Mouse (Mus musculus) intestine, embryonic 15.5 days (tissue): ENCODE results near the gene Hcrtr1. TPM values are rescaled to one million over a fixed set of nuclear protein-coding genes. Genes with fewer than 3 reads are reported as not detected.

ENCODE experiments used
- ATAC-seq: fragments of 200-750 bp; cut with Nextera tagmentation; 2 replicates; pipeline ENCODE4 v1.8.0; 2017; ENCODE audit warnings: moderate TSS enrichment, moderate library complexity
- H3K27ac ChIP-seq: fragments of 300-500 bp; sonication (generic); 2 replicates; pipeline ENCODE4 v1.5.1; 2015; ENCODE audit warnings: mild to moderate bottlenecking, inconsistent platforms
- H3K27me3 ChIP-seq: fragments of 300-500 bp; sonication (generic); replicated peaks from 2 replicates; pipeline ENCODE4 v1.6.1; 2015; ENCODE audit warnings: inconsistent platforms
- H3K36me3 ChIP-seq: fragments of 300-500 bp; sonication (generic); 2 replicates; pipeline ENCODE4 v1.6.1; 2015; ENCODE audit warnings: inconsistent platforms
- H3K4me1 ChIP-seq: fragments of 300-500 bp; sonication (generic); replicated peaks from 2 replicates; pipeline ENCODE4 v1.6.1; 2015; ENCODE audit warnings: inconsistent platforms
- H3K4me2 ChIP-seq: fragments of 300-500 bp; sonication (generic); replicated peaks from 2 replicates; pipeline ENCODE4 v1.6.1; 2015; ENCODE audit warnings: mild to moderate bottlenecking, inconsistent platforms
- H3K4me3 ChIP-seq: fragments of 300-500 bp; sonication (generic); replicated peaks from 2 replicates; pipeline ENCODE4 v1.5.1; 2015; ENCODE audit warnings: inconsistent platforms
- H3K9ac ChIP-seq: fragments of 300-500 bp; sonication (generic); 2 replicates; pipeline ENCODE4 v1.6.1; 2015; ENCODE audit warnings: inconsistent platforms
- H3K9me3 ChIP-seq: fragments of 300-500 bp; sonication (generic); 2 replicates; pipeline ENCODE4 v1.6.1; 2016; ENCODE audit warnings: inconsistent platforms
- WGBS: fragments of 180-500 bp; shearing (Covaris S2); methylation state at CpG from one replicate; pipeline ENCODE4 v1.1.7; 2015; 5-methylcytosine and 5-hydroxymethylcytosine counted together
- polyA plus RNA-seq: library from polyadenylated mRNA; unstranded; fragments of >200 nt; fragmentation: Nextera tagmentation; extraction: Ambion mirVana; gene quantifications from 2 replicates; pipeline ENCODE4 v1.2.1, GENCODE M21; 2015

Gene Hcrtr1
- polyA plus RNA-seq, 1 experiment from 2014 or later, result 0.24 TPM

GRCm38 (mm10) chr4:130130641-130131350 lies 8.4 kb downstream of the Hcrtr1 start:
- Histone ChIP-seq H3K4me1 (peaks cover 61% of the 10 kb centered on the region), H3K4me3 (no peak overlapping the region), H3K27me3 (no peaks in the 10 kb centered on the region), H3K4me2 (peak overlapping the region; percentile 34), H3K36me3 (peaks cover 11% of the 10 kb centered on the region), H3K9ac (no peak overlapping the region), H3K9me3 (no peaks in the 10 kb centered on the region), H3K27ac (peak overlapping the region; percentile 84)
- ATAC-seq, result peak; percentile 88
- 51% methylated on average over 13 of the region's 13 CpGs for WGBS

GRCm38 (mm10) chr4:130130082-130130481 lies 9.1 kb downstream of the Hcrtr1 start:
- WGBS, result 78% methylated on average over 10 of the region's 10 CpGs
- peaks cover 54% of the 10 kb centered on the region for H3K4me1 ChIP-seq
- ATAC-seq, result no peak
- no peak overlapping the region for H3K4me2 ChIP-seq
- no peak overlapping the region for H3K9ac ChIP-seq
- H3K9me3 ChIP-seq, result no peaks in the 10 kb centered on the region
- H3K27me3 ChIP-seq, result no peaks in the 10 kb centered on the region
- H3K27ac ChIP-seq, result peak overlapping the region; percentile 84; the same call in 1 of the 2 replicates
- no peak overlapping the region for H3K4me3 ChIP-seq
- H3K36me3 ChIP-seq, result peaks cover 18% of the 10 kb centered on the region

- Histone ChIP-seq H3K4me2 (no peak overlapping the region), H3K9me3 (no peaks in the 10 kb centered on the region), H3K4me1 (peaks cover 45% of the 10 kb centered on the region), H3K27me3 (no peaks in the 10 kb centered on the region), H3K36me3 (peaks cover 26% of the 10 kb centered on the region), H3K27ac (no peak overlapping the region), H3K9ac (no peak overlapping the region), H3K4me3 (no peak overlapping the region)
- 76% methylated on average over 5 of the region's 5 CpGs for WGBS
- ATAC-seq, result no peak
Observed at GRCm38 (mm10) chr4:130128907-130129306, 10.3 kb downstream of the Hcrtr1 start.

- WGBS, result 84% methylated on average over 5 of the region's 5 CpGs
- no peak for ATAC-seq
Observed at GRCm38 (mm10) chr4:130125935-130126334, 13.2 kb downstream of the Hcrtr1 start.

GRCm38 (mm10) chr4:130125164-130125563 lies 14.0 kb downstream of the Hcrtr1 start:
- WGBS, result 89% methylated on average over 6 of the region's 6 CpGs
- Histone ChIP-seq H3K4me1 (peaks cover 15% of the 10 kb centered on the region), H3K4me2 (no peak overlapping the region), H3K27ac (no peak overlapping the region), H3K27me3 (no peaks in the 10 kb centered on the region), H3K4me3 (no peak overlapping the region), H3K36me3 (peaks cover 44% of the 10 kb centered on the region), H3K9me3 (no peaks in the 10 kb centered on the region), H3K9ac (no peak overlapping the region)
- no peak for ATAC-seq

More at GRCm38 (mm10) chr4:130125935-130126334, 13.2 kb downstream of the Hcrtr1 start:
- no peaks in the 10 kb centered on the region for H3K27me3 ChIP-seq
- H3K27ac ChIP-seq, result no peak overlapping the region
- no peak overlapping the region for H3K9ac ChIP-seq
- peaks cover 44% of the 10 kb centered on the region for H3K36me3 ChIP-seq
- H3K4me1 ChIP-seq, result peaks cover 22% of the 10 kb centered on the region
- no peak overlapping the region for H3K4me2 ChIP-seq
- H3K4me3 ChIP-seq, result no peak overlapping the region
- no peaks in the 10 kb centered on the region for H3K9me3 ChIP-seq

- no peak for ATAC-seq
- no peak overlapping the region for H3K4me3 ChIP-seq
- no peak overlapping the region for H3K4me2 ChIP-seq
- H3K36me3 ChIP-seq, result peaks cover 44% of the 10 kb centered on the region
- peaks cover 6% of the 10 kb centered on the region; the same call in 1 of the 2 replicates for H3K4me1 ChIP-seq
- H3K27ac ChIP-seq, result no peak overlapping the region
- no peaks in the 10 kb centered on the region for H3K27me3 ChIP-seq
- H3K9ac ChIP-seq, result no peak overlapping the region
- H3K9me3 ChIP-seq, result no peaks in the 10 kb centered on the region
- WGBS, result 89% methylated on average over 4 of the region's 4 CpGs
Observed at GRCm38 (mm10) chr4:130124110-130124509, 15.0 kb downstream of the Hcrtr1 start.

- Histone ChIP-seq H3K27ac (no peak overlapping the region), H3K4me3 (no peak overlapping the region), H3K27me3 (no peaks in the 10 kb centered on the region), H3K9me3 (no peaks in the 10 kb centered on the region), H3K4me1 (no peaks in the 10 kb centered on the region), H3K36me3 (peaks cover 44% of the 10 kb centered on the region), H3K4me2 (no peak overlapping the region), H3K9ac (no peak overlapping the region)
- 93% methylated on average over 5 of the region's 5 CpGs for WGBS
- ATAC-seq, result no peak
Observed at GRCm38 (mm10) chr4:130123020-130123419, 16.1 kb downstream of the Hcrtr1 start.

GRCm38 (mm10) chr4:130121560-130121959 lies 17.6 kb downstream of the Hcrtr1 start:
- WGBS, result 74% methylated on average over 8 of the region's 8 CpGs
- Histone ChIP-seq H3K36me3 (peaks cover 37% of the 10 kb centered on the region; the same call in 1 of the 2 replicates), H3K9me3 (no peaks in the 10 kb centered on the region), H3K4me2 (no peak overlapping the region), H3K27ac (no peak overlapping the region), H3K4me3 (no peak overlapping the region), H3K9ac (no peak overlapping the region), H3K4me1 (no peaks in the 10 kb centered on the region), H3K27me3 (no peaks in the 10 kb centered on the region)
- no peak for ATAC-seq

- Histone ChIP-seq H3K9ac (no peak overlapping the region), H3K4me1 (no peaks in the 10 kb centered on the region), H3K4me2 (no peak overlapping the region), H3K27ac (no peak overlapping the region), H3K9me3 (no peaks in the 10 kb centered on the region), H3K27me3 (no peaks in the 10 kb centered on the region), H3K36me3 (peaks cover 33% of the 10 kb centered on the region; the same call in 1 of the 2 replicates), H3K4me3 (no peak overlapping the region)
- 81% methylated on average over 4 of the region's 4 CpGs for WGBS
- ATAC-seq, result no peak
Observed at GRCm38 (mm10) chr4:130120752-130121151, 18.4 kb downstream of the Hcrtr1 start.

- Histone ChIP-seq H3K4me2 (no peak overlapping the region), H3K9ac (no peak overlapping the region), H3K27me3 (no peaks in the 10 kb centered on the region), H3K4me1 (peaks cover 15% of the 10 kb centered on the region), H3K36me3 (no peaks in the 10 kb centered on the region), H3K9me3 (no peaks in the 10 kb centered on the region), H3K27ac (no peak overlapping the region), H3K4me3 (no peak overlapping the region)
- WGBS, result 95% methylated on average over 1 of the region's 1 CpGs
- no peak for ATAC-seq
Observed at GRCm38 (mm10) chr4:130112732-130113131, 26.4 kb downstream of the Hcrtr1 start.

GRCm38 (mm10) chr4:130112299-130112698 lies 26.9 kb downstream of the Hcrtr1 start:
- Histone ChIP-seq H3K4me3 (no peak overlapping the region), H3K9me3 (no peaks in the 10 kb centered on the region), H3K27ac (no peak overlapping the region), H3K27me3 (no peaks in the 10 kb centered on the region), H3K36me3 (no peaks in the 10 kb centered on the region), H3K9ac (no peak overlapping the region), H3K4me1 (peaks cover 15% of the 10 kb centered on the region), H3K4me2 (no peak overlapping the region)
- WGBS, result 71% methylated on average over 7 of the region's 7 CpGs
- no peak for ATAC-seq

- Histone ChIP-seq H3K9me3 (no peaks in the 10 kb centered on the region), H3K27me3 (no peaks in the 10 kb centered on the region), H3K4me3 (no peak overlapping the region), H3K27ac (no peak overlapping the region), H3K4me1 (peaks cover 22% of the 10 kb centered on the region), H3K4me2 (no peak overlapping the region), H3K9ac (no peak overlapping the region), H3K36me3 (no peaks in the 10 kb centered on the region)
- ATAC-seq, result no peak
- 87% methylated on average over 7 of the region's 7 CpGs for WGBS
Observed at GRCm38 (mm10) chr4:130110091-130110490, 29.1 kb downstream of the Hcrtr1 start.

GRCm38 (mm10) chr4:130109666-130110065 lies 29.5 kb downstream of the Hcrtr1 start:
- Histone ChIP-seq H3K36me3 (no peaks in the 10 kb centered on the region), H3K4me3 (no peak overlapping the region), H3K27ac (no peak overlapping the region), H3K27me3 (no peaks in the 10 kb centered on the region), H3K4me1 (peaks cover 22% of the 10 kb centered on the region), H3K9ac (no peak overlapping the region), H3K4me2 (no peak overlapping the region), H3K9me3 (no peaks in the 10 kb centered on the region)
- ATAC-seq, result no peak
- WGBS, result 80% methylated on average over 9 of the region's 9 CpGs
